Mouse (Mus musculus) embryonic fibroblast, embryonic 13.5 days (primary cell): ENCODE data around the gene Ccdc191.

Source experiments
- CTCF ChIP-seq: IDR thresholded peaks from 2 replicates; pipeline ENCODE4 v1.5.1; 2011; ENCODE audit warnings: mild to moderate bottlenecking, control low read depth, low read length, moderate library complexity, borderline replicate concordance; ENCODE audit not compliant: insufficient read depth
- POLR2A ChIP-seq: IDR thresholded peaks from 2 replicates; pipeline ENCODE4 v1.6.1; 2011; ENCODE audit warnings: low read depth, mild to moderate bottlenecking, control low read depth, low read length, moderate library complexity

- TF ChIP-seq CTCF (no peak), POLR2A (no peak)
These were observed 36.8 kb downstream of the Ccdc191 start, which contains the start of gene Qtrt2 for GRCm38 (mm10) chr16:43926341-43926859.
